Mouse (Mus musculus): Measurements from ENCODE around the gene Ppp1r14d. TPM values are rescaled to one million over a fixed set of nuclear protein-coding genes. Genes with fewer than 3 reads are reported as not detected.

Gene Ppp1r14d
- total and polyA plus RNA-seq, 2 experiments from 2014 or later = not detected

DNA sequence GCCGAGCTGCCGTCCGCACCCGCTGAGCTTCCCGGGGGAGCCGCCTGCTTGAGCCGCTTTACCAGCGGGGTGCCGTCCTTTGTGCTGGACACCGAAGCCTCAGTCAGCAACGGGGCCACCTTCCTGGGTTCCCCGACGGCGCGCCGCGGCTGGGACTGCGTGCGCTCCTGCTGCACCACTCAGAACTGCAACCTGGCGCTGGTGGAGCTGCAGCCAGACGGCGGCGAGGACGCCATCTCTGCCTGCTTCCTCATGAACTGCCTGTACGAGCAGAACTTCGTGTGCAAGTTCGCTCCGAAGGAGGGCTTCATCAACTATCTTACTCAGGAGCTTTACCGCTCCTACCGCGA lies 8.1 kb upstream of the Ppp1r14d start:
- ATAC-seq (peak; percentile 60), DNase-seq (peak; percentile 27)
- Histone ChIP-seq H3K9ac (no peak overlapping the region), H3K27me3 (ENCODE audit: insufficient read depth, low read length) (peaks cover 54% of the 10 kb centered on the region), H3K4me1 (ENCODE audit: insufficient read depth) (no peaks in the 10 kb centered on the region), H3K4me2 (ENCODE audit: low read depth) (peak overlapping the region; percentile 55), H3K36me3 (ENCODE audit: insufficient read depth) (no peaks in the 10 kb centered on the region), H3K27ac (ENCODE audit: low read depth, low read length) (no peak overlapping the region), H3K9me3 (ENCODE audit: low read length) (no peaks in the 10 kb centered on the region), H3K4me3 (ENCODE audit: low read depth, low read length) (peak overlapping the region; percentile 33)
- 4% methylated on average over 31 of the region's 31 CpGs for WGBS
- no peak for TF ChIP-seq CTCF (IDR thresholded peaks at IDR 0.05; ENCODE audit: low read depth)

- Histone ChIP-seq H3K36me3 (ENCODE audit: insufficient read depth) (no peaks in the 10 kb centered on the region), H3K27me3 (ENCODE audit: insufficient read depth, low read length) (peaks cover 54% of the 10 kb centered on the region), H3K4me3 (ENCODE audit: low read depth, low read length) (peak within 1 kb of the TSS; percentile 33), H3K4me2 (ENCODE audit: low read depth) (peak within 1 kb of the TSS; percentile 55), H3K4me1 (ENCODE audit: insufficient read depth) (no peaks in the 10 kb centered on the region), H3K9ac (no peak within 1 kb of the TSS), H3K27ac (ENCODE audit: low read depth, low read length) (no peak within 1 kb of the TSS), H3K9me3 (ENCODE audit: low read length) (no peaks in the 10 kb centered on the region)
- TF ChIP-seq CTCF (IDR thresholded peaks at IDR 0.05; ENCODE audit: low read depth) = no peak
- WGBS = under 1% methylated on average over 68 of the region's 73 CpGs
- no peak for DNase-seq
- ATAC-seq = peak; percentile 2; the same call in 1 of the 2 replicates
Measured at GRCm38 (mm10) chr2:119237210-119237870, 7.6 kb upstream of the Ppp1r14d start, which contains the start of gene Spint1. TSS of gene Spint1 (plus strand) at chr2:119237362.

DNA sequence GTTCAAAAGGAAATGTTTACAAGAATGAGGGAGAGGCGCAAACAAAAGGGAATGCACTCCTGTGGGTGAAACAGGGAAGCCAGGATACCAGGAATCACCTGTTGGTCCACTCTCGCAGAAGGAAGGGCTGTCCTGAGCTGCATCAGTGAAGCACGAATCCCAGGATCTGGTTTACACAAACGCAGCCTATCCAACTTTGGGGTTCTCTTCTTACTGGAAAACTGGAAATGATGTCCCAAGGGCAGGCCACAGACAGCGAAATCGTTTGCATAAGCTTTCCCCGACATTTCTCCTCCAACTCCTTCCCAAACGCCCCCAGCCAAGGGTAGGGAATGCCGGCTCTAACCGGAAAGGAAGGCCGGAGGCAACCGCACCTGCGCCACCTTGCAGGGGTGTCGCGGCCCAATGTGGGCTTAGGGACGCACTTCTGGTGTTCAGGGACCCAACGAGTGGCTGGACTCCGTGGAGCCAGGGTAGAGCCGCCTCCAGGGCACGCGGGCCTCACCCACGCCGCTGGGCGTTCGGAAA lies 7.0 kb upstream of the Ppp1r14d start:
- Histone ChIP-seq H3K9ac (no peak overlapping the region), H3K36me3 (ENCODE audit: insufficient read depth) (no peaks in the 10 kb centered on the region), H3K4me3 (ENCODE audit: low read depth, low read length) (peak overlapping the region; percentile 33), H3K9me3 (ENCODE audit: low read length) (no peaks in the 10 kb centered on the region), H3K4me2 (ENCODE audit: low read depth) (peak overlapping the region; percentile 55), H3K27me3 (ENCODE audit: insufficient read depth, low read length) (peaks cover 54% of the 10 kb centered on the region), H3K4me1 (ENCODE audit: insufficient read depth) (no peaks in the 10 kb centered on the region), H3K27ac (ENCODE audit: low read depth, low read length) (no peak overlapping the region)
- ATAC-seq = no peak
- no peak for TF ChIP-seq CTCF (IDR thresholded peaks at IDR 0.05; ENCODE audit: low read depth)
- 8% methylated on average over 25 of the region's 25 CpGs for WGBS
- no peak for DNase-seq

DNA sequence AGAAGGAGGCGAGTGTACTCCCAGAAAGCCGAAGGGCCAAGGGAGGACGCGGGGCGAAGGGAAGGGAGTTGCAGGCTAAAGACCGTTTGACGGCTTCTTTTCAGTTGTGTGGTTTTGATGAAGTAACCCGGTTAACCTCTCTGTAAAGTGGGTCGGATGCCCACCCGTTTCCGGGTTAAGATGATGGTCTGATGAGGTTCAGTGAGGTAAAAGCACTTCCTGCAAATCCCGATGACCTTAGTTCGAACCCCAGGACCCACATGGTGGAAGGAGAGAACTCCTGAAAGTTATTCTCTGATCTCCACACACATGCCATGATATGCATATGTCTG lies 20.6 kb downstream of the Ppp1r14d start:
- DNase-seq (no peak), ATAC-seq (peak; percentile 5)
- Histone ChIP-seq H3K27ac (ENCODE audit: low read depth, low read length) (peak overlapping the region; percentile 64), H3K27me3 (ENCODE audit: insufficient read depth, low read length) (no peaks in the 10 kb centered on the region), H3K4me2 (ENCODE audit: low read depth) (peak overlapping the region; percentile 69), H3K4me1 (ENCODE audit: insufficient read depth) (peaks cover 3% of the 10 kb centered on the region; the same call in 1 of the 2 replicates), H3K36me3 (ENCODE audit: insufficient read depth) (peaks cover 25% of the 10 kb centered on the region), H3K9ac (peak overlapping the region; percentile 70), H3K9me3 (ENCODE audit: low read length) (no peaks in the 10 kb centered on the region), H3K4me3 (ENCODE audit: low read depth, low read length) (peak overlapping the region; percentile 85)
- TF ChIP-seq CTCF (IDR thresholded peaks at IDR 0.05; ENCODE audit: low read depth) = no peak
- WGBS = 3% methylated on average over 13 of the region's 13 CpGs

DNA sequence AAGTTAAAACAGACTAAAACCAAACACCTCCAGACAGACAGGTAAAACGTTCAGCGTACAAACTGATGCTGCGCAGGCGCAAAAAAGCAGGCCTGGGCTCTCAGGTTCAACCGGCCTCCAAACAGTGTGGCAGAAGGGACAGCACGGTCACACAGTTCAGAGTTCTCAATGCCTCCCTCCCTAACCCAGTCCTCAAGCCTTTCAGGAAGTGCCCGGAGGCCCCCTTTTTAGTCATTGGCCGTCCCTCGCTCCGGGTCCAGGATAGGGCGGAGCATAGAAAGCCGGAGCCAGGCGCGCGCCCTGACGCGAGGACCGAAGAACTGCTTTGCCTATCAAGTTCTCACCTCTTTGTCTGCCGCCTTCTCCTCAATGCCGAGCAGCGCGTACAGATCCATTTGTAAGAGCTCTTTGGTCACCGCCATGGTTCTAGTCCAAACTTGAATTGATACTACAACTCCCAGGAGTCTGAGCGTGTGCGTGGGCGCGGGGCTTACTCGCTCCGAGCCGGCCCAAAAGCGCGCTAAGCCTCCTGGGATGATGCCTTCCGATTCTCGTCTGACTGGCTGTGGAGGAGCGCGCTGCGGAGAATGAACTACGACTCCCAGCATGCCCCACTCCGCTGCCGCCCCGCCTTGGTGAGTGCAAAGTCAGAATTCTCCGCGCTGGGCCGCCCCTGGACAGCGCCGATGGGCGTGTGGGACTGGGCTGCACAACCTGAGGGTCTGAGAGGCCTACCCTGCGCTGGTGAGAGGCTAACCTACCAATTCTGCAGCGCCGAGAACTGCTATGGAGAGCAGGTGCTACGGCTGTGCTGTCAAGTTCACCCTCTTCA lies 21.1 kb downstream of the Ppp1r14d start, which contains the start of the genes Zfyve19 and Dnajc17:
Gene Zfyve19, plus strand, starts transcription at position 274 of the 832 bp plus-strand sequence.
Gene Dnajc17, minus strand, starts transcription at position 452 of the 832 bp plus-strand sequence.
- Histone ChIP-seq H3K4me3 (ENCODE audit: low read depth, low read length) (peak within 1 kb of the TSS; percentile 85), H3K4me1 (ENCODE audit: insufficient read depth) (peaks cover 3% of the 10 kb centered on the region; the same call in 1 of the 2 replicates), H3K9me3 (ENCODE audit: low read length) (no peaks in the 10 kb centered on the region), H3K36me3 (ENCODE audit: insufficient read depth) (peaks cover 21% of the 10 kb centered on the region), H3K27ac (ENCODE audit: low read depth, low read length) (peak within 1 kb of the TSS; percentile 88), H3K27me3 (ENCODE audit: insufficient read depth, low read length) (no peaks in the 10 kb centered on the region), H3K4me2 (ENCODE audit: low read depth) (peak within 1 kb of the TSS; percentile 69), H3K9ac (peak within 1 kb of the TSS; percentile 70)
- 1% methylated on average over 51 of the region's 51 CpGs for WGBS
- ATAC-seq (peak; percentile 99), DNase-seq (peak; percentile 97)
- TF ChIP-seq CTCF (IDR thresholded peaks at IDR 0.05; ENCODE audit: low read depth) = peak; percentile 14; the same call in 1 of the 2 replicates

GRCm38 (mm10) chr2:119207961-119208343 lies 21.8 kb downstream of the Ppp1r14d start:
- peak overlapping the region; percentile 70 for H3K9ac ChIP-seq
- H3K27ac ChIP-seq (ENCODE audit: low read depth, low read length) = peak overlapping the region; percentile 88
- peak overlapping the region; percentile 85 for H3K4me3 ChIP-seq (ENCODE audit: low read depth, low read length)
- no peak for ATAC-seq
- H3K9me3 ChIP-seq (ENCODE audit: low read length) = no peaks in the 10 kb centered on the region
- H3K4me1 ChIP-seq (ENCODE audit: insufficient read depth) = peaks cover 3% of the 10 kb centered on the region; the same call in 1 of the 2 replicates
- no peak for TF ChIP-seq CTCF (IDR thresholded peaks at IDR 0.05; ENCODE audit: low read depth)
- H3K4me2 ChIP-seq (ENCODE audit: low read depth) = peak overlapping the region; percentile 64
- DNase-seq = no peak
- H3K27me3 ChIP-seq (ENCODE audit: insufficient read depth, low read length) = no peaks in the 10 kb centered on the region
- 20% methylated on average over 6 of the region's 6 CpGs for WGBS
- H3K36me3 ChIP-seq (ENCODE audit: insufficient read depth) = peaks cover 21% of the 10 kb centered on the region

Measured in forebrain, postnatal 0 days (tissue).